Mouse (Mus musculus): ENCODE measurements at regions not wholly inside any gene's neighbourhood (a gene's known extent, or its start where the extent isn't known, plus 50 kb on each side); places are given as distances from the start of the nearest gene placed in this dataset.

- DNase-seq (ENCODE audit: extremely low spot score, low spot score): no peak
- Histone ChIP-seq H3K36me3 (replicated peaks) (no peaks in the 10 kb centered on the region), H3K4me3 (no peak overlapping the region), H3K4me1 (no peaks in the 10 kb centered on the region), H3K27me3 (ENCODE audit: poor library complexity, severe bottlenecking) (no peaks in the 10 kb centered on the region; the same call in 1 of the 2 replicates), H3K9me3 (no peaks in the 10 kb centered on the region), H3K27ac (no peak overlapping the region)
- WGBS: 86% methylated on average over 11 of the region's 11 CpGs
These were observed 288.6 kb downstream of the Plk2 start for GRCm38 (mm10) chr13:110683259-110684041.

- Histone ChIP-seq H3K27ac (no peak overlapping the region), H3K4me3 (no peak overlapping the region), H3K27me3 (ENCODE audit: poor library complexity, severe bottlenecking) (no peaks in the 10 kb centered on the region; the same call in 1 of the 2 replicates), H3K4me1 (peaks cover 4% of the 10 kb centered on the region; the same call in 1 of the 2 replicates), H3K9me3 (no peaks in the 10 kb centered on the region), H3K36me3 (replicated peaks) (no peaks in the 10 kb centered on the region)
- 34% methylated on average over 3 of the region's 3 CpGs for WGBS
- no peak for DNase-seq (ENCODE audit: extremely low spot score, low spot score)
These were observed 293.9 kb downstream of the Plk2 start for GRCm38 (mm10) chr13:110688796-110689195.

- H3K36me3 ChIP-seq (replicated peaks): no peaks in the 10 kb centered on the region
- H3K27ac ChIP-seq: no peak overlapping the region
- peaks cover 13% of the 10 kb centered on the region for H3K4me1 ChIP-seq
- no peaks in the 10 kb centered on the region; the same call in 1 of the 2 replicates for H3K27me3 ChIP-seq (ENCODE audit: poor library complexity, severe bottlenecking)
- H3K4me3 ChIP-seq: no peak overlapping the region
- WGBS: 82% methylated on average over 10 of the region's 10 CpGs
- no peaks in the 10 kb centered on the region for H3K9me3 ChIP-seq
- no peak for DNase-seq (ENCODE audit: extremely low spot score, low spot score)
These were observed 295.8 kb downstream of the Plk2 start for GRCm38 (mm10) chr13:110690501-110691255.

- no peaks in the 10 kb centered on the region for H3K27me3 ChIP-seq (ENCODE audit: poor library complexity, severe bottlenecking)
- H3K4me1 ChIP-seq: peaks cover 13% of the 10 kb centered on the region
- WGBS: 85% methylated on average over 5 of the region's 5 CpGs
- H3K36me3 ChIP-seq (replicated peaks): no peaks in the 10 kb centered on the region
- no peak overlapping the region for H3K27ac ChIP-seq
- no peaks in the 10 kb centered on the region for H3K9me3 ChIP-seq
- DNase-seq (ENCODE audit: extremely low spot score, low spot score): no peak
- H3K4me3 ChIP-seq: no peak overlapping the region
These were observed 297.9 kb downstream of the Plk2 start for GRCm38 (mm10) chr13:110692696-110693095.

GRCm38 (mm10) chr13:110694876-110695275, 300.0 kb downstream of the Plk2 start:
- Histone ChIP-seq H3K36me3 (replicated peaks) (no peaks in the 10 kb centered on the region), H3K4me1 (peaks cover 9% of the 10 kb centered on the region), H3K4me3 (no peak overlapping the region), H3K27ac (no peak overlapping the region), H3K27me3 (ENCODE audit: poor library complexity, severe bottlenecking) (no peaks in the 10 kb centered on the region), H3K9me3 (no peaks in the 10 kb centered on the region)
- no peak for DNase-seq (ENCODE audit: extremely low spot score, low spot score)
- 81% methylated on average over 6 of the region's 6 CpGs for WGBS

- 84% methylated on average over 5 of the region's 5 CpGs for WGBS
These were observed 301.7 kb downstream of the Plk2 start for GRCm38 (mm10) chr13:110696549-110696948.

GRCm38 (mm10) chr13:110704261-110704660, 309.4 kb downstream of the Plk2 start:
- H3K9me3 ChIP-seq: no peaks in the 10 kb centered on the region

More at GRCm38 (mm10) chr13:110696549-110696948, 301.7 kb downstream of the Plk2 start:
- H3K36me3 ChIP-seq (replicated peaks): no peaks in the 10 kb centered on the region
- no peaks in the 10 kb centered on the region for H3K27me3 ChIP-seq (ENCODE audit: poor library complexity, severe bottlenecking)
- peaks cover 9% of the 10 kb centered on the region for H3K4me1 ChIP-seq
- no peaks in the 10 kb centered on the region for H3K9me3 ChIP-seq
- DNase-seq (ENCODE audit: extremely low spot score, low spot score): no peak
- H3K4me3 ChIP-seq: no peak overlapping the region
- H3K27ac ChIP-seq: no peak overlapping the region

GRCm38 (mm10) chr13:110710847-110711246, 316.0 kb downstream of the Plk2 start:
- DNase-seq (ENCODE audit: extremely low spot score, low spot score): no peak
- Histone ChIP-seq H3K9me3 (no peaks in the 10 kb centered on the region), H3K27ac (no peak overlapping the region), H3K27me3 (ENCODE audit: poor library complexity, severe bottlenecking) (no peaks in the 10 kb centered on the region), H3K4me3 (no peak overlapping the region), H3K36me3 (replicated peaks) (no peaks in the 10 kb centered on the region), H3K4me1 (no peaks in the 10 kb centered on the region)
- 78% methylated on average over 4 of the region's 4 CpGs for WGBS

More at GRCm38 (mm10) chr13:110704261-110704660, 309.4 kb downstream of the Plk2 start:
- Histone ChIP-seq H3K36me3 (replicated peaks) (no peaks in the 10 kb centered on the region), H3K4me1 (peaks cover 5% of the 10 kb centered on the region; the same call in 1 of the 2 replicates), H3K27me3 (ENCODE audit: poor library complexity, severe bottlenecking) (no peaks in the 10 kb centered on the region), H3K4me3 (no peak overlapping the region), H3K27ac (no peak overlapping the region)
- 86% methylated on average over 2 of the region's 2 CpGs for WGBS
- DNase-seq (ENCODE audit: extremely low spot score, low spot score): no peak

GRCm38 (mm10) chr13:110712527-110712926, 317.7 kb downstream of the Plk2 start:
- H3K36me3 ChIP-seq (replicated peaks): no peaks in the 10 kb centered on the region
- WGBS: 73% methylated on average over 3 of the region's 3 CpGs
- DNase-seq (ENCODE audit: extremely low spot score, low spot score): no peak
- H3K27me3 ChIP-seq (ENCODE audit: poor library complexity, severe bottlenecking): no peaks in the 10 kb centered on the region
- H3K27ac ChIP-seq: no peak overlapping the region
- H3K9me3 ChIP-seq: no peaks in the 10 kb centered on the region
- H3K4me1 ChIP-seq: no peaks in the 10 kb centered on the region
- no peak overlapping the region for H3K4me3 ChIP-seq

GRCm38 (mm10) chr13:110722170-110722569, 327.3 kb downstream of the Plk2 start:
- DNase-seq (ENCODE audit: extremely low spot score, low spot score): no peak
- H3K9me3 ChIP-seq: no peaks in the 10 kb centered on the region
- WGBS: 92% methylated on average over 10 of the region's 10 CpGs
- no peaks in the 10 kb centered on the region; the same call in 1 of the 2 replicates for H3K4me1 ChIP-seq
- no peak overlapping the region for H3K27ac ChIP-seq
- H3K4me3 ChIP-seq: no peak overlapping the region
- no peaks in the 10 kb centered on the region for H3K36me3 ChIP-seq (replicated peaks)
- H3K27me3 ChIP-seq (ENCODE audit: poor library complexity, severe bottlenecking): no peaks in the 10 kb centered on the region

- Histone ChIP-seq H3K27me3 (ENCODE audit: poor library complexity, severe bottlenecking) (no peaks in the 10 kb centered on the region), H3K9me3 (no peaks in the 10 kb centered on the region), H3K27ac (no peak overlapping the region), H3K4me1 (no peaks in the 10 kb centered on the region; the same call in 1 of the 2 replicates), H3K36me3 (replicated peaks) (no peaks in the 10 kb centered on the region), H3K4me3 (no peak overlapping the region)
- WGBS: 71% methylated on average over 6 of the region's 6 CpGs
- DNase-seq (ENCODE audit: extremely low spot score, low spot score): no peak
These were observed 327.9 kb downstream of the Plk2 start for GRCm38 (mm10) chr13:110722752-110723151.

- Histone ChIP-seq H3K27me3 (ENCODE audit: poor library complexity, severe bottlenecking) (no peaks in the 10 kb centered on the region), H3K4me1 (no peaks in the 10 kb centered on the region; the same call in 1 of the 2 replicates), H3K27ac (no peak overlapping the region), H3K36me3 (replicated peaks) (no peaks in the 10 kb centered on the region), H3K9me3 (no peaks in the 10 kb centered on the region), H3K4me3 (no peak overlapping the region)
- 70% methylated on average over 2 of the region's 2 CpGs for WGBS
- DNase-seq (ENCODE audit: extremely low spot score, low spot score): no peak
These were observed 330.0 kb downstream of the Plk2 start for GRCm38 (mm10) chr13:110724836-110725235.

GRCm38 (mm10) chr13:110725821-110726220, 331.0 kb downstream of the Plk2 start:
- no peaks in the 10 kb centered on the region; the same call in 1 of the 2 replicates for H3K4me1 ChIP-seq
- H3K4me3 ChIP-seq: no peak overlapping the region
- no peak overlapping the region for H3K27ac ChIP-seq
- no peak for DNase-seq (ENCODE audit: extremely low spot score, low spot score)
- no peaks in the 10 kb centered on the region for H3K9me3 ChIP-seq
- H3K36me3 ChIP-seq (replicated peaks): no peaks in the 10 kb centered on the region
- H3K27me3 ChIP-seq (ENCODE audit: poor library complexity, severe bottlenecking): no peaks in the 10 kb centered on the region
- 90% methylated on average over 3 of the region's 3 CpGs for WGBS

Measured in forebrain, embryonic 10.5 days (tissue).